In genomic region chr15:38129861-38130631, GRCm38 (mm10) we compare ENCODE assay signal across 11 mouse cellular contexts.
"Had no signal": no experiment of that assay in that cellular context is flagged by ENCODE, and none has a peak within 500 bp of the region (broad histone marks: within the 10 kb centered on the region; RNA-seq: fewer than 3 reads in every experiment).

No protein-coding gene starts in this region.

- H3K27me3 ChIP-seq: liver, embryonic 12.5 days; megakaryocyte, embryonic 14.5 days; midbrain, embryonic 12.5 days; neural tube, embryonic 12.5 days had no signal

- DNase-seq: lung, adult 18-20 months; lung, embryonic 14.5 days; lung, postnatal 10 days; lung, postnatal 4 days; thymus, adult 18-20 months; thymus, postnatal 14 days; thymus, postnatal 4 days had no signal

- H3K36me3 ChIP-seq: liver, embryonic 12.5 days; midbrain, embryonic 12.5 days; neural tube, embryonic 12.5 days had no signal
